Mouse (Mus musculus) neural tube, embryonic 13.5 days (tissue): ENCODE data around the gene Rtn4ip1. TPM values are rescaled to one million over a fixed set of nuclear protein-coding genes. Genes with fewer than 3 reads are reported as not detected.

Experiments
- ATAC-seq: fragments of 200-750 bp; cut with Nextera tagmentation; 2 replicates; pipeline ENCODE4 v1.8.0; 2017; ENCODE audit warnings: low read depth, mild to moderate bottlenecking, moderate TSS enrichment, moderate library complexity
- H3K27ac ChIP-seq: fragments of 300-500 bp; sonication (generic); replicated peaks from 2 replicates; pipeline ENCODE4 v1.5.1; 2015; ENCODE audit warnings: moderate library complexity, mild to moderate bottlenecking, inconsistent platforms
- H3K27me3 ChIP-seq: fragments of 300-500 bp; sonication (generic); 2 replicates; pipeline ENCODE4 v1.6.1; 2015; ENCODE audit warnings: mild to moderate bottlenecking, inconsistent platforms
- H3K36me3 ChIP-seq: fragments of 300-500 bp; sonication (generic); 2 replicates; pipeline ENCODE4 v1.6.1; 2015; ENCODE audit warnings: mild to moderate bottlenecking, inconsistent platforms
- H3K4me1 ChIP-seq: fragments of 300-500 bp; sonication (generic); replicated peaks from 2 replicates; pipeline ENCODE4 v1.6.1; 2015; ENCODE audit warnings: inconsistent platforms
- H3K4me2 ChIP-seq: fragments of 300-500 bp; sonication (generic); 2 replicates; pipeline ENCODE4 v1.6.1; 2015; ENCODE audit warnings: inconsistent platforms, mild to moderate bottlenecking, moderate library complexity
- H3K4me3 ChIP-seq: fragments of 300-500 bp; sonication (generic); 2 replicates; pipeline ENCODE4 v1.5.1; 2015; ENCODE audit warnings: mild to moderate bottlenecking, inconsistent platforms
- H3K9ac ChIP-seq: fragments of 300-500 bp; sonication (generic); 2 replicates; pipeline ENCODE4 v1.6.1; 2015; ENCODE audit warnings: moderate library complexity, mild to moderate bottlenecking, inconsistent platforms
- H3K9me3 ChIP-seq: fragments of 300-500 bp; sonication (generic); 2 replicates; pipeline ENCODE4 v1.6.1; 2016; ENCODE audit warnings: inconsistent platforms
- whole genome bisulfite sequencing: fragments of 180-500 bp; shearing (Covaris S2); methylation state at CpG from one replicate; pipeline ENCODE4 v1.1.7; 2015; 5-methylcytosine and 5-hydroxymethylcytosine counted together
- polyA plus RNA-seq: library from polyadenylated mRNA; unstranded; fragments of >200 nt; fragmentation: Nextera tagmentation; extraction: Ambion mirVana; gene quantifications from 2 replicates; pipeline ENCODE4 v1.2.1, GENCODE M21; 2015

Gene Rtn4ip1
- polyA plus RNA-seq, 1 experiment from 2014 or later: 15.8 TPM

DNA sequence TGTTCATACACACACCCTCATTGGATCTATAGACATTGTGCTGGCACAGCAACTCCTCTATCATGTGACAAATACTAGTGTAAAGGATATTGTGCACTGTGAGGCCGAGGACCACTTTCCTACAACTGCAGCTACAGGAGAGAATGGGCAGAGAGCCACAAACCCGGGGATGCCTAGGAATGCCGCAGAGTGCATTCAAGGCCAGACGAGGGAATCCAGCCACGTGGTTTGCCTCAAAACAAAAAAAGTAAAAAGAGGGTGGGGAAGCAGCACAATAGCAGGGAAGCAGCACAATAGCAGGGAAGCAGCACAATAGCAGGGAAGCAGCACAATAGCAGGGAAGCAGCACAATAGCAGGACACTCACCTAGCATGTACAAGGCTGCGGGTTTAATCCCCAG lies 91.6 kb downstream of the Rtn4ip1 start:
- Histone ChIP-seq H3K4me1 (0 out of 2 replicates have a peak, but pooled peaks cover 4% of the 10 kb centered on the region), H3K9me3 (no peaks in the 10 kb centered on the region), H3K4me3 (no peak overlapping the region), H3K9ac (no peak overlapping the region), H3K27ac (no peak overlapping the region), H3K4me2 (no peak overlapping the region), H3K36me3 (no peaks in the 10 kb centered on the region), H3K27me3 (no peaks in the 10 kb centered on the region)
- ATAC-seq: no peak
- 8% methylated on average over 6 of the region's 6 CpGs for WGBS

- no peaks in the 10 kb centered on the region for H3K9me3 ChIP-seq
- H3K4me1 ChIP-seq: 0 out of 2 replicates have a peak, but pooled peaks cover 4% of the 10 kb centered on the region
- ATAC-seq: no peak
- H3K4me2 ChIP-seq: no peak overlapping the region
- peaks cover 13% of the 10 kb centered on the region for H3K27me3 ChIP-seq
- H3K36me3 ChIP-seq: no peaks in the 10 kb centered on the region
- no peak overlapping the region for H3K4me3 ChIP-seq
- no peak overlapping the region for H3K9ac ChIP-seq
- 85% methylated on average over 10 of the region's 10 CpGs for WGBS
- H3K27ac ChIP-seq: no peak overlapping the region
Measured at GRCm38 (mm10) chr10:43995858-43996650, 94.4 kb downstream of the Rtn4ip1 start.

- no peaks in the 10 kb centered on the region for H3K36me3 ChIP-seq
- 0 out of 2 replicates have a peak, but pooled peaks cover 4% of the 10 kb centered on the region for H3K4me1 ChIP-seq
- H3K4me2 ChIP-seq: no peak overlapping the region
- H3K9me3 ChIP-seq: no peaks in the 10 kb centered on the region
- H3K4me3 ChIP-seq: no peak overlapping the region
- WGBS: 82% methylated on average over 10 of the region's 10 CpGs
- ATAC-seq: no peak
- peaks cover 25% of the 10 kb centered on the region for H3K27me3 ChIP-seq
- H3K9ac ChIP-seq: no peak overlapping the region
- no peak overlapping the region for H3K27ac ChIP-seq
Measured at GRCm38 (mm10) chr10:43997276-43997675, 95.7 kb downstream of the Rtn4ip1 start.

- Histone ChIP-seq H3K4me2 (no peak overlapping the region), H3K9me3 (no peaks in the 10 kb centered on the region), H3K4me3 (no peak overlapping the region), H3K36me3 (no peaks in the 10 kb centered on the region), H3K27ac (no peak overlapping the region), H3K4me1 (peaks cover 11% of the 10 kb centered on the region), H3K27me3 (peaks cover 33% of the 10 kb centered on the region), H3K9ac (no peak overlapping the region)
- WGBS: 68% methylated on average over 9 of the region's 9 CpGs
- no peak for ATAC-seq
Measured at GRCm38 (mm10) chr10:43998023-43998422, 96.4 kb downstream of the Rtn4ip1 start.

- no peak overlapping the region for H3K27ac ChIP-seq
- 90% methylated on average over 8 of the region's 8 CpGs for WGBS
- peaks cover 13% of the 10 kb centered on the region for H3K4me1 ChIP-seq
- H3K4me2 ChIP-seq: no peak overlapping the region
- peaks cover 38% of the 10 kb centered on the region for H3K27me3 ChIP-seq
- H3K9me3 ChIP-seq: no peaks in the 10 kb centered on the region
- H3K36me3 ChIP-seq: no peaks in the 10 kb centered on the region
- H3K4me3 ChIP-seq: no peak overlapping the region
- no peak for ATAC-seq
- no peak overlapping the region for H3K9ac ChIP-seq
Measured at GRCm38 (mm10) chr10:43998503-43999082, 97.0 kb downstream of the Rtn4ip1 start.

- no peaks in the 10 kb centered on the region for H3K36me3 ChIP-seq
- no peak for ATAC-seq
- peaks cover 25% of the 10 kb centered on the region for H3K4me1 ChIP-seq
- no peak overlapping the region for H3K9ac ChIP-seq
- H3K9me3 ChIP-seq: no peaks in the 10 kb centered on the region
- H3K4me2 ChIP-seq: no peak overlapping the region
- no peak overlapping the region for H3K27ac ChIP-seq
- WGBS: 68% methylated on average over 2 of the region's 2 CpGs
- H3K27me3 ChIP-seq: peaks cover 55% of the 10 kb centered on the region
- H3K4me3 ChIP-seq: no peak overlapping the region
Measured at GRCm38 (mm10) chr10:44000156-44000865, 98.7 kb downstream of the Rtn4ip1 start.

DNA sequence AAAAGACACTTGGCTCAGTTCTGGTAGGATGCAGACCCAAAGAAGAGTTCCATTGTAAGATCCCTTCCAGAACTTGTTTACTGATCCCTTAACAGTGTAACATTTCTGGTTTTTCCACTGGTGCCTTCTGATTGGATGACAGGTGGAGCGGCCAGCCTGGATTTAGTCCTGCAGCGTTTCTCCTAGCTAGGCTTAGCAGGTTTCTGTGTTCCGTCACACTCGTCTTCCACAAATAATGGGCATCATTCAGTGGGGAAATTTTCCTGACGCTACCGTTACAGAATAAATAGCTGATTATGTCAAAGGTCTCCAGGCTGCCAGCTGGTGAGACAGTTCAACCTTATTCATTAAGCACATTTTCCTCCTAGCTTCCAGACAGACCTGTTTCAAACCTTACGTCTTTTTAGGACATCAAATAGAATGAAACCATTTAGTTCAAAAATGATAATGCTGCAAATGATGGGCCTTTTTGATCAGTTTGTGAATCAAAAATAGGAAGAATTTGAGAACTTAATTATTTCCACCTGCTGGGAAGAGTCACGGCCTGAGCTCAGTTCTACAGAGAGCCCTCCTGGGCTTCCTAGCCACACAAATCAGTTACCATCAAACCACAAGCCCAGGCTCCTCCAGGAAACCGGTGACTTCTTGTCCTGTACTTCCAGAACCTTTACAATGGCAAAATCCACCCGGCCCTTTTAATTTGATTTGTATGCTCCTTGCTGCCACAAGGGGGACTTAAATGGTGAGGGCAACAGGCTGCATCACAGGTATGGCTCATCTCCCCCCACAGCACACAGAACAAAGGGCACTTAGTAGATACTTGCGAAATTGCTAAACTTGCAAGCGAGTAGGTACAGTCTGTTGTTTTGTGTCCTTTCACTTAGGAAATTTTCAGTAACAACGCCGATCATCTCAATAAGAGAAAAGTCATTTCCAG lies 100.7 kb downstream of the Rtn4ip1 start:
- WGBS: 13% methylated on average over 14 of the region's 14 CpGs
- peaks cover 75% of the 10 kb centered on the region for H3K27me3 ChIP-seq

DNA sequence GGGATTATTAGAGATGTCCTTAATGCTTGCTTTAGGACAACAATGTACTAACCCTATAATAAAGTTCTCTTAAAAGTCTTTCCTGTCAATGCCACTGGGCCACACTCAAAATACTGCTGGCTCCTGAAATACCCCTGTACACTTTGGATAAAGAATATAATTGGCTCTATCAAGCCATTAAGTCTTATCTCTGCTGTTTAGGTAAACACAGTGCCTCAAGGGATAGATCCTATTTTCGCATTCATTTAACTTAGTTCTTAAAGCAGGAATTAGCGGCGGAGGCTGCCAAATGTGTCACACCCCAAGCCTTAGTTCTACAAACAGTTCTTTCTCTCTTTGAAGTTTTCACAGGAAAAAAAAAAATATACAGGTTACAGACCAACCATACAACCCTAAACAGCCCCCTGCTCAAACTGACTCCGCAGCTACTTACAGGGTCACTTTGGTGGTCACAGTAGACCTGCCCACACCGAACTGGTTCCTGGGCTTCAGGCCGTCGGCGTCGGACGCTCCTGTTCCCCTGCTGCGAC lies 101.5 kb downstream of the Rtn4ip1 start:
- Histone ChIP-seq H3K4me2 (peak overlapping the region; percentile 64), H3K27ac (no peak overlapping the region), H3K9ac (peak overlapping the region; percentile 52; the same call in 1 of the 2 replicates), H3K4me1 (peaks cover 35% of the 10 kb centered on the region), H3K27me3 (peaks cover 82% of the 10 kb centered on the region), H3K36me3 (no peaks in the 10 kb centered on the region), H3K9me3 (no peaks in the 10 kb centered on the region), H3K4me3 (peak overlapping the region; percentile 50)
- WGBS: 4% methylated on average over 11 of the region's 11 CpGs
- ATAC-seq: no peak

More for the DNA sequence above, 100.7 kb downstream of the Rtn4ip1 start:
- H3K27ac ChIP-seq: no peak overlapping the region
- no peaks in the 10 kb centered on the region for H3K36me3 ChIP-seq
- H3K4me3 ChIP-seq: no peak overlapping the region
- no peak overlapping the region for H3K4me2 ChIP-seq
- ATAC-seq: no peak
- H3K9me3 ChIP-seq: no peaks in the 10 kb centered on the region
- no peak overlapping the region for H3K9ac ChIP-seq
- peaks cover 35% of the 10 kb centered on the region for H3K4me1 ChIP-seq

GRCm38 (mm10) chr10:44003551-44004151 lies 102.0 kb downstream of the Rtn4ip1 start:
- Histone ChIP-seq H3K4me3 (peak overlapping the region; percentile 50), H3K9me3 (no peaks in the 10 kb centered on the region), H3K4me1 (peaks cover 35% of the 10 kb centered on the region), H3K36me3 (no peaks in the 10 kb centered on the region), H3K4me2 (peak overlapping the region; percentile 64), H3K9ac (peak overlapping the region; percentile 52; the same call in 1 of the 2 replicates), H3K27ac (no peak overlapping the region), H3K27me3 (peaks cover 85% of the 10 kb centered on the region)
- under 1% methylated on average over 68 of the region's 68 CpGs for WGBS
- peak; percentile 66 for ATAC-seq

- Histone ChIP-seq H3K4me2 (peak overlapping the region; percentile 64), H3K9me3 (no peaks in the 10 kb centered on the region), H3K27me3 (peaks cover 89% of the 10 kb centered on the region), H3K36me3 (no peaks in the 10 kb centered on the region), H3K4me3 (peak overlapping the region; percentile 50), H3K27ac (no peak overlapping the region), H3K9ac (no peak overlapping the region), H3K4me1 (peaks cover 35% of the 10 kb centered on the region)
- WGBS: 2% methylated on average over 33 of the region's 33 CpGs
- peak; percentile 2; the same call in 1 of the 2 replicates for ATAC-seq
Measured at GRCm38 (mm10) chr10:44004221-44004751, 102.7 kb downstream of the Rtn4ip1 start.
